Mouse (Mus musculus): ENCODE measurements around the gene Zdhhc1. TPM values are rescaled to one million over a fixed set of nuclear protein-coding genes. Genes with fewer than 3 reads are reported as not detected.

Gene Zdhhc1
- total and polyA plus RNA-seq, 2 experiments from 2014 or later, result 19.1 to 56.2 TPM

DNA sequence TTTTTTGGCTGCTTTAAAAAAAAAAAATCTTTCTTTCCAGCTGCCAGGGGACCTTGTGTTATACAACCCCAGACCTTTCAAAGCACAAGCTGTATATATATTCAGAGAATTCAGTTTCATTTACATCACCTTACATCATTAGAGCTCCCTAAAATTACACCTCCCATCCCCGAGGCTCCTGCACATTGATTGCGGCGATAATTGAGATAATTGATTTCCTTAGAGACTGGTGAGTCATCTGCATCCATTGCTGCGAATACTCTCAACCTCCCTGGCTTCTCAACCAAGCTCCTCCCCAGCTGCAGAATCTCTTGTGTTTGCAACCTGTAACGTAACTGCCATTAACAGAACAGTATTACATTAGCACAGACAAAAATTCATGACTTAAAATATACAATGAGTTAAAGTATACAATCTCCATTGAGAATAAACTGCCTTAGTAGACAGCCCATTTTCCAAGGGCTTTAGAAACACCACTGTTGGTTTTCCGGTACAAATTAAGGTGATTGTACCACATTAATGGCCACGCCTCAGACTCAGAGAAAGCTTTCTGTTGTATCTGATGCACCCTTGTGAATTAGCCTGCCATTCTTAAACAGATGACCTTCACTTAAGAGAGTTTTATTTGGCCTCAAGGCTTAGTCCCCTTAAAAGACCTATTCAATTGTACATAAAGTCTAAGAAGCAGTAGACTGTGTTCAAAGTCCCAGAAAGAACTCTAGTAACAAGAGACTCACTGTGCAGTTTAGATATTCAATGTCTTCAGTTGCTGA, 64.8 kb downstream of the Zdhhc1 start:
- 64% methylated on average over 7 of the region's 7 CpGs for WGBS
- no peak for ATAC-seq (ENCODE audit: insufficient read depth, low read depth)
- Histone ChIP-seq H3K4me3 (ENCODE audit: low read depth, low read length) (no peak overlapping the region), H3K9me3 (replicated peaks; ENCODE audit: control insufficient read depth, low read length) (no peaks in the 10 kb centered on the region), H3K27ac (ENCODE audit: low read depth) (no peak overlapping the region), H3K4me2 (ENCODE audit: low read depth, low read length) (no peak overlapping the region), H3K4me1 (ENCODE audit: control insufficient read depth, insufficient read depth) (0 out of 2 replicates have a peak, but pooled peaks cover 5% of the 10 kb centered on the region), H3K9ac (replicated peaks; ENCODE audit: low read depth, low read length) (no peak overlapping the region), H3K27me3 (ENCODE audit: control insufficient read depth, insufficient read depth, low read length) (no peaks in the 10 kb centered on the region), H3K36me3 (replicated peaks; ENCODE audit: control insufficient read depth, insufficient read depth, low read length) (no peaks in the 10 kb centered on the region)
- no peak for DNase-seq (ENCODE audit: low spot score)
- TF ChIP-seq EP300 (IDR thresholded peaks at IDR 0.05; ENCODE audit: low read depth), result no peak
- TF ChIP-seq CTCF (IDR thresholded peaks at IDR 0.05; ENCODE audit: low read depth), result no peak

DNA sequence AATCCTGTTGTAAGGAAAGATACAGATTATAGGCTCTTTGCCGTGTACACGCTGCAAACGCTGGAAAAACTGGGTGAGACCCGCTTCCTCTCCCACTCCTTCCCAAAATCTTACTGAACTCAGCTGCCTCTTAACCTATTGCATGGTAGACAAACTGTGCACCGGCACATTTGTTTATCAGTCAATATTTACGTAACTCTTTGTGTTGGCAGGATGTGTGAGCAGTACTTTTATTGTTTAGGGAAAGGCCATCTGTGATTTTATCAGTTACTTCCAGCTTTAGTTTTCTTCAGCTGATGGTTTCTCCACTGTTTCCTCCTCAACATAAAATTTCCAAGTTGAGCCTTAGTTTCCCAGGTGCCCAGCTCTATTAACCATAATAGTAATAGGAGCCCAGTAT, 69.8 kb downstream of the Zdhhc1 start:
- ATAC-seq (ENCODE audit: insufficient read depth, low read depth), result no peak
- no peak for DNase-seq (ENCODE audit: low spot score)
- Histone ChIP-seq H3K27ac (ENCODE audit: low read depth) (no peak overlapping the region), H3K4me1 (ENCODE audit: control insufficient read depth, insufficient read depth) (no peaks in the 10 kb centered on the region), H3K9me3 (replicated peaks; ENCODE audit: control insufficient read depth, low read length) (no peaks in the 10 kb centered on the region), H3K4me3 (ENCODE audit: low read depth, low read length) (no peak overlapping the region), H3K27me3 (ENCODE audit: control insufficient read depth, insufficient read depth, low read length) (no peaks in the 10 kb centered on the region), H3K36me3 (replicated peaks; ENCODE audit: control insufficient read depth, insufficient read depth, low read length) (no peaks in the 10 kb centered on the region), H3K4me2 (ENCODE audit: low read depth, low read length) (no peak overlapping the region), H3K9ac (replicated peaks; ENCODE audit: low read depth, low read length) (no peak overlapping the region)
- WGBS, result 61% methylated on average over 6 of the region's 6 CpGs
- TF ChIP-seq EP300 (IDR thresholded peaks at IDR 0.05; ENCODE audit: low read depth), result no peak
- no peak for TF ChIP-seq CTCF (IDR thresholded peaks at IDR 0.05; ENCODE audit: low read depth)

Other genes with a start within 250 kb of the Zdhhc1 start
- gene B3gnt9, start 241.7 kb downstream of the Zdhhc1 start, total RNA-seq (2014; rRNA removed; ENCODE audit: low replicate concordance), result 6.0 and 9.7 TPM in 2 replicates
- 7.3 and 7.7 TPM in 2 replicates for gene B3gnt9, start 241.7 kb downstream of the Zdhhc1 start, polyA plus RNA-seq (2015; fragmentation: Nextera tagmentation; extraction: Ambion mirVana)
- gene Tradd, start 232.3 kb downstream of the Zdhhc1 start, total RNA-seq (2014; rRNA removed; ENCODE audit: low replicate concordance), result 9.0 and 10.4 TPM in 2 replicates
- gene Tradd, start 232.3 kb downstream of the Zdhhc1 start, polyA plus RNA-seq (2015; fragmentation: Nextera tagmentation; extraction: Ambion mirVana), result 16.7 and 17.6 TPM in 2 replicates
- gene Fbxl8, start 232.3 kb downstream of the Zdhhc1 start, total RNA-seq (2014; rRNA removed; ENCODE audit: low replicate concordance), result 1.5 and 6.4 TPM in 2 replicates
- gene Fbxl8, start 232.3 kb downstream of the Zdhhc1 start, polyA plus RNA-seq (2015; fragmentation: Nextera tagmentation; extraction: Ambion mirVana), result 3.6 and 4.3 TPM in 2 replicates
- gene Hsf4, start 227.1 kb downstream of the Zdhhc1 start, total RNA-seq (2014; rRNA removed; ENCODE audit: low replicate concordance), result 2.1 TPM in 1 of 2 replicates, not detected in the other
- 0.34 and 0.43 TPM in 2 replicates for gene Hsf4, start 227.1 kb downstream of the Zdhhc1 start, polyA plus RNA-seq (2015; fragmentation: Nextera tagmentation; extraction: Ambion mirVana)
- gene Nol3, start 220.8 kb downstream of the Zdhhc1 start, total RNA-seq (2014; rRNA removed; ENCODE audit: low replicate concordance), result 6.8 and 13.2 TPM in 2 replicates
- gene Nol3, start 220.8 kb downstream of the Zdhhc1 start, polyA plus RNA-seq (2015; fragmentation: Nextera tagmentation; extraction: Ambion mirVana), result 9.8 and 10.0 TPM in 2 replicates
- 0.43 and 3.5 TPM in 2 replicates for gene 4931428F04Rik, start 207.0 kb downstream of the Zdhhc1 start, total RNA-seq (2014; rRNA removed; ENCODE audit: low replicate concordance)
- gene 4931428F04Rik, start 207.0 kb downstream of the Zdhhc1 start, polyA plus RNA-seq (2015; fragmentation: Nextera tagmentation; extraction: Ambion mirVana), result 3.3 and 3.5 TPM in 2 replicates
- 6.1 and 10.6 TPM in 2 replicates for gene Exoc3l, start 200.8 kb downstream of the Zdhhc1 start, total RNA-seq (2014; rRNA removed; ENCODE audit: low replicate concordance)
- 9.5 and 9.9 TPM in 2 replicates for gene Exoc3l, start 200.8 kb downstream of the Zdhhc1 start, polyA plus RNA-seq (2015; fragmentation: Nextera tagmentation; extraction: Ambion mirVana)
- gene E2f4, start 199.2 kb downstream of the Zdhhc1 start, total RNA-seq (2014; rRNA removed; ENCODE audit: low replicate concordance), result 19.2 and 27.9 TPM in 2 replicates
- 21.8 and 22.6 TPM in 2 replicates for gene E2f4, start 199.2 kb downstream of the Zdhhc1 start, polyA plus RNA-seq (2015; fragmentation: Nextera tagmentation; extraction: Ambion mirVana)
- 1.4 and 2.2 TPM in 2 replicates for gene Elmo3, start 191.3 kb downstream of the Zdhhc1 start, total RNA-seq (2014; rRNA removed; ENCODE audit: low replicate concordance)
- gene Elmo3, start 191.3 kb downstream of the Zdhhc1 start, polyA plus RNA-seq (2015; fragmentation: Nextera tagmentation; extraction: Ambion mirVana), result 1.6 and 1.9 TPM in 2 replicates
- 4.0 and 5.8 TPM in 2 replicates for gene Lrrc29, start 170.6 kb downstream of the Zdhhc1 start, total RNA-seq (2014; rRNA removed; ENCODE audit: low replicate concordance)
- gene Lrrc29, start 170.6 kb downstream of the Zdhhc1 start, polyA plus RNA-seq (2015; fragmentation: Nextera tagmentation; extraction: Ambion mirVana), result 1.1 and 1.5 TPM in 2 replicates
- gene Tmem208, start 170.5 kb downstream of the Zdhhc1 start, total RNA-seq (2014; rRNA removed; ENCODE audit: low replicate concordance), result 69.3 and 81.0 TPM in 2 replicates
- gene Tmem208, start 170.5 kb downstream of the Zdhhc1 start, polyA plus RNA-seq (2015; fragmentation: Nextera tagmentation; extraction: Ambion mirVana), result 66.2 and 68.9 TPM in 2 replicates
- gene Fhod1, start 148.9 kb downstream of the Zdhhc1 start, total RNA-seq (2014; rRNA removed; ENCODE audit: low replicate concordance), result 6.4 and 6.9 TPM in 2 replicates
- gene Fhod1, start 148.9 kb downstream of the Zdhhc1 start, polyA plus RNA-seq (2015; fragmentation: Nextera tagmentation; extraction: Ambion mirVana), result 0.70 and 0.72 TPM in 2 replicates
- 1.2 and 3.9 TPM in 2 replicates for gene Slc9a5, start 148.1 kb downstream of the Zdhhc1 start, total RNA-seq (2014; rRNA removed; ENCODE audit: low replicate concordance)
- gene Slc9a5, start 148.1 kb downstream of the Zdhhc1 start, polyA plus RNA-seq (2015; fragmentation: Nextera tagmentation; extraction: Ambion mirVana), result 0.27 and 0.41 TPM in 2 replicates
- not detected in 2 replicates for gene Plekhg4, start 123.6 kb downstream of the Zdhhc1 start, total RNA-seq (2014; rRNA removed; ENCODE audit: low replicate concordance)
- 0.03 and 0.08 TPM in 2 replicates for gene Plekhg4, start 123.6 kb downstream of the Zdhhc1 start, polyA plus RNA-seq (2015; fragmentation: Nextera tagmentation; extraction: Ambion mirVana)
- not detected in 2 replicates for gene Kctd19, start 83.4 kb downstream of the Zdhhc1 start, total RNA-seq (2014; rRNA removed; ENCODE audit: low replicate concordance)
- gene Kctd19, start 83.4 kb downstream of the Zdhhc1 start, polyA plus RNA-seq (2015; fragmentation: Nextera tagmentation; extraction: Ambion mirVana), result not detected in 2 replicates
- gene Lrrc36, start 83.3 kb downstream of the Zdhhc1 start, total RNA-seq (2014; rRNA removed; ENCODE audit: low replicate concordance), result 0.23 TPM in 1 of 2 replicates, not detected in the other
- gene Lrrc36, start 83.3 kb downstream of the Zdhhc1 start, polyA plus RNA-seq (2015; fragmentation: Nextera tagmentation; extraction: Ambion mirVana), result 0.36 and 0.56 TPM in 2 replicates
- gene Tppp3, start 25.4 kb downstream of the Zdhhc1 start, total RNA-seq (2014; rRNA removed; ENCODE audit: low replicate concordance), result 12.9 and 19.8 TPM in 2 replicates
- 37.8 and 42.3 TPM in 2 replicates for gene Tppp3, start 25.4 kb downstream of the Zdhhc1 start, polyA plus RNA-seq (2015; fragmentation: Nextera tagmentation; extraction: Ambion mirVana)
- gene Hsd11b2, start 21.9 kb upstream of the Zdhhc1 start, total RNA-seq (2014; rRNA removed; ENCODE audit: low replicate concordance), result not detected in 2 replicates
- gene Hsd11b2, start 21.9 kb upstream of the Zdhhc1 start, polyA plus RNA-seq (2015; fragmentation: Nextera tagmentation; extraction: Ambion mirVana), result 0.18 and 0.25 TPM in 2 replicates
- gene Atp6v0d1, start 69.1 kb upstream of the Zdhhc1 start, total RNA-seq (2014; rRNA removed; ENCODE audit: low replicate concordance), result 52.1 and 60.8 TPM in 2 replicates
- gene Atp6v0d1, start 69.1 kb upstream of the Zdhhc1 start, polyA plus RNA-seq (2015; fragmentation: Nextera tagmentation; extraction: Ambion mirVana), result 57.5 and 58.9 TPM in 2 replicates
- 10.6 and 15.9 TPM in 2 replicates for gene Ripor1, start 108.4 kb upstream of the Zdhhc1 start, total RNA-seq (2014; rRNA removed; ENCODE audit: low replicate concordance)
- 21.2 and 22.2 TPM in 2 replicates for gene Ripor1, start 108.4 kb upstream of the Zdhhc1 start, polyA plus RNA-seq (2015; fragmentation: Nextera tagmentation; extraction: Ambion mirVana)
- gene Ctcf, start 139.7 kb upstream of the Zdhhc1 start, total RNA-seq (2014; rRNA removed; ENCODE audit: low replicate concordance), result 13.7 and 21.3 TPM in 2 replicates
- gene Ctcf, start 139.7 kb upstream of the Zdhhc1 start, polyA plus RNA-seq (2015; fragmentation: Nextera tagmentation; extraction: Ambion mirVana), result 42.0 and 42.3 TPM in 2 replicates
- gene Agrp, start 140.5 kb upstream of the Zdhhc1 start, total RNA-seq (2014; rRNA removed; ENCODE audit: low replicate concordance), result not detected in 2 replicates
- 0.25 and 0.53 TPM in 2 replicates for gene Agrp, start 140.5 kb upstream of the Zdhhc1 start, polyA plus RNA-seq (2015; fragmentation: Nextera tagmentation; extraction: Ambion mirVana)
- gene Carmil2, start 189.4 kb upstream of the Zdhhc1 start, total RNA-seq (2014; rRNA removed; ENCODE audit: low replicate concordance), result 1.3 and 1.4 TPM in 2 replicates
- 0.05 and 0.10 TPM in 2 replicates for gene Carmil2, start 189.4 kb upstream of the Zdhhc1 start, polyA plus RNA-seq (2015; fragmentation: Nextera tagmentation; extraction: Ambion mirVana)
- 8.7 and 12.8 TPM in 2 replicates for gene Acd, start 204.2 kb upstream of the Zdhhc1 start, total RNA-seq (2014; rRNA removed; ENCODE audit: low replicate concordance)
- gene Acd, start 204.2 kb upstream of the Zdhhc1 start, polyA plus RNA-seq (2015; fragmentation: Nextera tagmentation; extraction: Ambion mirVana), result 29.1 and 32.1 TPM in 2 replicates
- 14.0 and 15.5 TPM in 2 replicates for gene Pard6a, start 204.2 kb upstream of the Zdhhc1 start, total RNA-seq (2014; rRNA removed; ENCODE audit: low replicate concordance)
- 16.7 and 18.5 TPM in 2 replicates for gene Pard6a, start 204.2 kb upstream of the Zdhhc1 start, polyA plus RNA-seq (2015; fragmentation: Nextera tagmentation; extraction: Ambion mirVana)
- not detected in 2 replicates for gene 4933405L10Rik, start 210.8 kb upstream of the Zdhhc1 start, total RNA-seq (2014; rRNA removed; ENCODE audit: low replicate concordance)
- not detected in 2 replicates for gene 4933405L10Rik, start 210.8 kb upstream of the Zdhhc1 start, polyA plus RNA-seq (2015; fragmentation: Nextera tagmentation; extraction: Ambion mirVana)
- gene Enkd1, start 211.3 kb upstream of the Zdhhc1 start, total RNA-seq (2014; rRNA removed; ENCODE audit: low replicate concordance), result 1.1 and 11.1 TPM in 2 replicates
- gene Enkd1, start 211.3 kb upstream of the Zdhhc1 start, polyA plus RNA-seq (2015; fragmentation: Nextera tagmentation; extraction: Ambion mirVana), result 4.0 and 5.9 TPM in 2 replicates